Mouse (Mus musculus) left cerebral cortex, postnatal 36 days (tissue): ENCODE measurements around the gene Larp7. TPM values are rescaled to one million over a fixed set of nuclear protein-coding genes. Genes with fewer than 3 reads are reported as not detected.

Experiments
- DNase-seq, 2 experiments: peaks; one replicate each; pipeline ENCODE4 v3.0.0; 2021 to 2022; ENCODE audit warnings: low spot score in 2 of 2, mixed read lengths in 1 of 2
- intact Hi-C: fragments of 180-260 bp; cut with DNase I; formaldehyde crosslinking; loops from one replicate; pipeline ENCODE4 v1.15.1; 2025
- total RNA-seq, 2 experiments: library from RNA; stranded (reverse); gene quantifications; 2 replicates each; pipeline ENCODE4 v1.2.3; 2021

Gene Larp7
- 10 to 100 TPM; 16.7 to 17.3 TPM for total RNA-seq

- intact Hi-C loops = loop anchor here (5.0 to 10.0 kb wide), 3 partner anchors 101 to 378 kb away; no protein-coding TSS in a partner anchor
Observed at GRCm38 (mm10) chr3:127552973-127553719, at the start of gene Larp7, which contains the start of gene Zgrf1. Gene Larp7, minus strand, starts transcription at chr3:127553349. Gene Zgrf1, plus strand, starts transcription at chr3:127553489.

GRCm38 (mm10) chr3:127597136-127597535, 44.0 kb upstream of the Larp7 start:
- DNase-seq = no peak

More at GRCm38 (mm10) chr3:127552973-127553719, at the start of gene Larp7, which contains the start of gene Zgrf1:
- peak; percentile 99 for DNase-seq

GRCm38 (mm10) chr3:127572557-127572956, 19.4 kb upstream of the Larp7 start:
- peak in 1 of 2 experiments; percentile 13 for DNase-seq
- intact Hi-C loops = loop anchor here (5.0 to 10.0 kb wide), 2 partner anchors 190 to 372 kb away; no protein-coding TSS in a partner anchor

More at GRCm38 (mm10) chr3:127597136-127597535, 44.0 kb upstream of the Larp7 start:
- intact Hi-C loops = no loop called here

- intact Hi-C loops = no loop called here
- DNase-seq = no peak
Observed at GRCm38 (mm10) chr3:127565129-127565528, 12.0 kb upstream of the Larp7 start.

GRCm38 (mm10) chr3:127562974-127563373, 9.8 kb upstream of the Larp7 start:
- intact Hi-C loops = no loop called here
- DNase-seq = no peak

- no peak for DNase-seq
- intact Hi-C loops = loop anchor here (10.0 kb wide), 1 partner anchor 383 kb away; no protein-coding TSS in a partner anchor
Observed at GRCm38 (mm10) chr3:127558201-127558600, 5.1 kb upstream of the Larp7 start.

- intact Hi-C loops = loop anchor here (5.0 to 10.0 kb wide), 3 partner anchors 102 to 380 kb away; no protein-coding TSS in a partner anchor
- DNase-seq = no peak
Observed at GRCm38 (mm10) chr3:127554723-127555122, 1.6 kb upstream of the Larp7 start.

- DNase-seq = no peak
Observed at GRCm38 (mm10) chr3:127553720-127554043, 533 bp upstream of the Larp7 start.

GRCm38 (mm10) chr3:127552434-127552972, 646 bp downstream of the Larp7 start:
- intact Hi-C loops = loop anchor here (5.0 to 10.0 kb wide), 3 partner anchors 100 to 378 kb away; no protein-coding TSS in a partner anchor
- DNase-seq = no peak

More at GRCm38 (mm10) chr3:127553720-127554043, 533 bp upstream of the Larp7 start:
- intact Hi-C loops = loop anchor here (5.0 to 10.0 kb wide), 3 partner anchors 101 to 379 kb away; no protein-coding TSS in a partner anchor

- intact Hi-C loops = no loop called here
- no peak for DNase-seq
Observed at GRCm38 (mm10) chr3:127547882-127548281, 5.3 kb downstream of the Larp7 start.

- no peak for DNase-seq
- intact Hi-C loops = no loop called here
Observed at GRCm38 (mm10) chr3:127544610-127545121, 8.5 kb downstream of the Larp7 start.

GRCm38 (mm10) chr3:127543976-127544375, 9.2 kb downstream of the Larp7 start:
- intact Hi-C loops = no loop called here
- DNase-seq = no peak

- DNase-seq = no peak
- intact Hi-C loops = no loop called here
Observed at GRCm38 (mm10) chr3:127539193-127539592, 14.0 kb downstream of the Larp7 start.

- intact Hi-C loops = no loop called here
Observed at GRCm38 (mm10) chr3:127530293-127530692, 22.9 kb downstream of the Larp7 start.

GRCm38 (mm10) chr3:127529824-127530223, 23.3 kb downstream of the Larp7 start:
- DNase-seq = no peak
- intact Hi-C loops = no loop called here

More at GRCm38 (mm10) chr3:127530293-127530692, 22.9 kb downstream of the Larp7 start:
- no peak for DNase-seq

GRCm38 (mm10) chr3:127529210-127529609, 23.9 kb downstream of the Larp7 start:
- DNase-seq = no peak
- intact Hi-C loops = no loop called here

- intact Hi-C loops = no loop called here
- DNase-seq = no peak
Observed at GRCm38 (mm10) chr3:127527465-127528034, 25.6 kb downstream of the Larp7 start.

GRCm38 (mm10) chr3:127525188-127525819, 27.8 kb downstream of the Larp7 start:
- no peak for DNase-seq
- intact Hi-C loops = no loop called here

GRCm38 (mm10) chr3:127521156-127521555, 32.0 kb downstream of the Larp7 start:
- intact Hi-C loops = no loop called here
- no peak for DNase-seq

- no peak for DNase-seq
Observed at GRCm38 (mm10) chr3:127520300-127520699, 32.8 kb downstream of the Larp7 start.

More at GRCm38 (mm10) chr3:127520300-127520699, 32.8 kb downstream of the Larp7 start:
- intact Hi-C loops = no loop called here
